Mouse (Mus musculus) stomach, postnatal 0 days (tissue): ENCODE data around the gene Rrp1b.

Source experiments
- CTCF ChIP-seq: IDR thresholded peaks from 2 replicates; pipeline ENCODE4 v1.5.1; 2016; ENCODE audit warnings: antibody characterized with exemption, low read depth, mild to moderate bottlenecking, moderate library complexity
- EP300 ChIP-seq: optimal IDR thresholded peaks from 2 replicates; pipeline ENCODE3; 2016; ENCODE audit warnings: antibody characterized with exemption

DNA sequence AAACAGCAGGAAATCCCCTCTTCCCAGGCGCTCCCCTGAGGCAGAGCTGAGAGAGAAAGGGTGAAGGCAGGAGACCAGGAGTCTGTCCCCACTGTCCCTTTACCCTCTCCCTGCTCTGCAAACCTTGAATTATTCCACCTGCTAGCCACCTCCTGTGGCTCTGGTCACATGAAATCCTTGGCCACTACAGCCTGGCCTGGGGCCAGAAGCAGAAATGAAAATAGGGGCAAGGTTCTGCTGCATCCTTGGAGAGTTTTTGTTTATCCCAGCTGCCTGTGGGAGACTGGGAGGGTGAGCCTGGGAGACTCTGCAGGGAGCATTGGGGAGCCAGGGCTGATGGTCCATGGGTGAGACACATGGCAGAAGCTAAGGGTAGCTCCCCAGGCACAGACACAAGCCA, 61.8 kb downstream of the Rrp1b start:
- TF ChIP-seq CTCF (no peak), EP300 (no peak)
